Mouse (Mus musculus) testis, adult 2 months (tissue): ENCODE measurements around the gene Mroh3. TPM values are rescaled to one million over a fixed set of nuclear protein-coding genes. Genes with fewer than 3 reads are reported as not detected.

Experiments
- H3K27ac ChIP-seq: fragments of 200-500 bp; 2 replicates; pipeline ENCODE4 v1.5.1; 2012; ENCODE audit warnings: low read depth, low read length; ENCODE audit not compliant: control insufficient read depth, insufficient read depth
- H3K27me3 ChIP-seq: fragments of 200-500 bp; 2 replicates; pipeline ENCODE4 v1.6.1; 2012; ENCODE audit warnings: mild to moderate bottlenecking, low read length, moderate library complexity; ENCODE audit not compliant: control insufficient read depth, insufficient read depth
- H3K36me3 ChIP-seq: fragments of 200-500 bp; 2 replicates; pipeline ENCODE4 v1.6.1; 2012; ENCODE audit warnings: mild to moderate bottlenecking, low read length; ENCODE audit not compliant: control insufficient read depth, insufficient read depth
- H3K4me1 ChIP-seq: fragments of 200-500 bp; 2 replicates; pipeline ENCODE4 v1.6.1; 2012; ENCODE audit warnings: low read length; ENCODE audit not compliant: control insufficient read depth, insufficient read depth
- H3K4me3 ChIP-seq: fragments of 200-500 bp; 2 replicates; pipeline ENCODE4 v1.5.1; 2012; ENCODE audit warnings: low read depth, mild to moderate bottlenecking, low read length, moderate library complexity, mixed read lengths; ENCODE audit not compliant: control insufficient read depth
- CTCF ChIP-seq: fragments of 200-500 bp; IDR thresholded peaks from 2 replicates; pipeline ENCODE4 v1.5.1; 2012; ENCODE audit warnings: low read depth, mild to moderate bottlenecking, inconsistent platforms, low read length, moderate library complexity; ENCODE audit not compliant: control insufficient read depth, insufficient read depth, insufficient replicate concordance
- POLR2A ChIP-seq: fragments of 200-500 bp; IDR thresholded peaks from 2 replicates; pipeline ENCODE4 v1.6.1; 2012; ENCODE audit warnings: low read depth, mild to moderate bottlenecking, inconsistent platforms, low read length, moderate library complexity; ENCODE audit not compliant: control insufficient read depth
- polyA plus RNA-seq: library from polyadenylated mRNA; depleted of rRNA; stranded (reverse); fragments of >200 nt; gene quantifications from 2 replicates; pipeline ENCODE4 v1.2.3, GENCODE M21; 2012; rRNA removed

Mroh3 gene
- polyA plus RNA-seq, 1 experiment, result 11.9 TPM

DNA sequence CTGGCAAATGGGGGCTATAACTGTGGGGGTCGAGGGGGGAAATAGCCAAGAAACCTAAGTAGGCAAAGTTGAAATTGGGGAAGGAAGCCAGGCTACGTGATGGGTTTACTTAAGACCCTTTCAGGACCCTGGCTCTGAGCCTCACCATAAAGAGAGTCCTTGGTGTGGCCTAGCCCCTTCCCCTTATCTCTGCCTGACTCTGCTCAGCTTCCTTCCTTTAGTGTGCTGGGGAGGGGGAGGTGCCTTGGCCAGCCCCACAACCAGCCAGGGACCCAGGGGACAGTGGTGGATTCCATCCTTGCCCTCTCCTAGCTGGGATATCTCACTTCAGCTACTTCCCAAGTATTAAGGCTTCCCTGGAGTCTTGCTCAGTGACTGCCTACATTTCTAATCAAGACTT lies 78.1 kb downstream of the Mroh3 start:
- TF ChIP-seq POLR2A (no peak), CTCF (no peak)
- Histone ChIP-seq H3K4me1 (peaks cover 26% of the 10 kb centered on the region), H3K4me3 (no peak overlapping the region), H3K36me3 (no peaks in the 10 kb centered on the region), H3K27me3 (no peaks in the 10 kb centered on the region), H3K27ac (no peak overlapping the region)

DNA sequence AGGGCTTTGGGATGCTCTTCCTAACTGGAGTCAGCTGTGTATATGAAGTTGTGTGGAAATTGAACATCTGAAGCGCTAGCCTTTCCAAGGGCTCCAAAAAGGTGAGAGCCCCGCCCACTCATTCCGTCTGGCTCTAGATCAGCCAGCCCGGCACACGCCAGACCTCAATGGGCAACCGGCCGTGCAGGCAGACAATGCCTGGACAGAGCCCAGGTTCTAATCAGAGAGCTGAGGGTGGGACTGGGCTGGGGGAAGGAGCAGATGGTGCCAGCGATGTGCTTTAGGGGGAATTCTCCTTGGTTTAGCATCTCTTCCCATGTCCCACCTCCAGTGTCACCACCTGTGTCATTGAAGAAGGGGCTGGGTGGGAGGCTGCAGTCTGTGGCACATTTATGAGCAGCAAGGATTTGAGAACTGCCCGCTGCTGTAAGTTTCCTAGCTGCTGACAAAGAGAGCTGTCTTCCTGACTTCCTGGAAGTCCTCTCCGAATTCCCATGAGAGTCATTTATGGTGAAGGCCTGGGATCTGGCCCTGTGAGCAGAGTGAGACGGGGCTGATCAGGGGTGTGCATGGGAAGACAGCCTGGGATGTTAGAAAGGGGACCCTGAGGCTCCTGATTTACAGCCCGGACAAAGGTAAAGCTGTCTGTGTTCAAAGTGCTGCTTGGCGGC lies 78.9 kb downstream of the Mroh3 start:
- H3K27me3 ChIP-seq, result no peaks in the 10 kb centered on the region

DNA sequence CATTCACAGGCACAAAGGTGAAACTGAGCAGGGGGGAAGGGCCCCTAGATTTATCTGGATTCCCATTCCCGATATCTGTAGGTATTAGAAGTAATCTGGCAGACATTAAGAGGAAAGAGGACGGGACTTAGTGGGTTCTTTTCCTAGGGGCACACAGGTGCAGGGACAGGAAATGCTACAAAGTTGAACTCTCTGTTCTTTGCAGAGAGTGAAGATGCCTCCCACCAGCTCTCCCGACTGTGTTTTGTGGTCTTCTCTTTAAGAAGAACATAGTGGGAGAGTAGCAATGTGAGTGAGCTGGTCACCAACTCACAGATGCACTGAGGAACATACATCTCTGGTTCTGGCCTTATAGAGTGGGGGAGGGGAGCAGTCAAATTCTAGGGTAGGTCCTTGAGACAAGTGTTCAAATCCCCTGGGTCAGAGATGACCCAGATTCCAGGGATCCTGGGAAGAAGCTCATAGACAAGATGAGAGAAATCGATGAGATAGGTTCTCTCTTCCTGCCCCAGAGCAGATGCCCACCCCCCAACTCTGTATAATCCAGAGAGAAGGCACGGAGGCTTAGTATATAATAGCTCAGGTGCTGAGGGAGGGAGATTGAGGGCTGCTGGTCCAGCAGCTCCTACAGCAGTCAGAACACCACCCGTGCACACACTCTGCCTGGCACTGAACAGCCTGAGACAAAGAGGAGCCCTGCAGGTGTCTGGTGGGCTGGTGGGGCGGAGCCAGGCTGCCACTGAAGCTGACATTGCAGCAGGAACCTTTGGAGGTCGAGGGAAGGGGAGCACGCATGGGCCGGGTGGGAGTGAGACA lies 80.0 kb downstream of the Mroh3 start:
- no peak overlapping the region for H3K27ac ChIP-seq
- peak overlapping the region; percentile 79 for H3K4me3 ChIP-seq
- H3K36me3 ChIP-seq, result no peaks in the 10 kb centered on the region
- peaks cover 24% of the 10 kb centered on the region for H3K4me1 ChIP-seq
- no peaks in the 10 kb centered on the region for H3K27me3 ChIP-seq
- TF ChIP-seq POLR2A, result no peak
- TF ChIP-seq CTCF, result no peak

More for the DNA sequence above, 78.9 kb downstream of the Mroh3 start:
- no peak overlapping the region; the same call in 1 of the 2 replicates for H3K4me3 ChIP-seq
- H3K36me3 ChIP-seq, result no peaks in the 10 kb centered on the region
- no peak overlapping the region for H3K27ac ChIP-seq
- H3K4me1 ChIP-seq, result peaks cover 26% of the 10 kb centered on the region
- no peak for TF ChIP-seq CTCF
- no peak for TF ChIP-seq POLR2A

Other genes starting within 250 kb of the Mroh3 start
- gene Igfn1, start 206.5 kb downstream of the Mroh3 start, polyA plus RNA-seq, result 0.79 TPM in 2 replicates
- 22.5 and 22.6 TPM in 2 replicates for gene Tmem9, start 204.7 kb downstream of the Mroh3 start, polyA plus RNA-seq
- not detected in 2 replicates for gene Ascl5, start 162.0 kb downstream of the Mroh3 start, polyA plus RNA-seq
- gene Cacna1s, start 160.1 kb downstream of the Mroh3 start, polyA plus RNA-seq, result 16.5 and 19.4 TPM in 2 replicates
- 23.9 and 35.6 TPM in 2 replicates for gene Kif21b, start 81.4 kb downstream of the Mroh3 start, polyA plus RNA-seq
- 23.3 and 28.7 TPM in 2 replicates for gene Inava, start 21.4 kb upstream of the Mroh3 start, polyA plus RNA-seq
- gene Gpr25, start 48.0 kb upstream of the Mroh3 start, polyA plus RNA-seq, result 0.57 and 0.58 TPM in 2 replicates
- 10.4 and 11.8 TPM in 2 replicates for gene Camsap2, start 133.3 kb upstream of the Mroh3 start, polyA plus RNA-seq
- 4.7 and 5.4 TPM in 2 replicates for gene Ddx59, start 202.4 kb upstream of the Mroh3 start, polyA plus RNA-seq